Mouse (Mus musculus) liver, adult 2 months (tissue): Measurements from ENCODE around the gene Sept14.

Experiments used
- CTCF ChIP-seq: fragments of 200-500 bp; IDR thresholded peaks from 2 replicates; pipeline ENCODE4 v1.5.1; 2011; ENCODE audit warnings: low read depth, low read length, control low read depth
- POLR2A ChIP-seq: fragments of 200-500 bp; IDR thresholded peaks from 2 replicates; pipeline ENCODE4 v1.6.1; 2011; ENCODE audit warnings: low read length, control low read depth; ENCODE audit not compliant: insufficient read depth; ENCODE audit errors: extremely low read depth

GRCm38 (mm10) chr5:129657931-129658330 lies 50.4 kb downstream of the Sept14 start:
- TF ChIP-seq POLR2A: no peak
- no peak for TF ChIP-seq CTCF
